Mouse (Mus musculus): Measurements from ENCODE around the gene Rpusd3. TPM values are rescaled to one million over a fixed set of nuclear protein-coding genes. Genes with fewer than 3 reads are reported as not detected.
A peak's percentile ranks its signal among the peaks of the same experiment; 100 is the strongest.

Gene Rpusd3
- total RNA-seq, 2 experiments from 2014 or later: 40.2 to 44.4 TPM

DNA sequence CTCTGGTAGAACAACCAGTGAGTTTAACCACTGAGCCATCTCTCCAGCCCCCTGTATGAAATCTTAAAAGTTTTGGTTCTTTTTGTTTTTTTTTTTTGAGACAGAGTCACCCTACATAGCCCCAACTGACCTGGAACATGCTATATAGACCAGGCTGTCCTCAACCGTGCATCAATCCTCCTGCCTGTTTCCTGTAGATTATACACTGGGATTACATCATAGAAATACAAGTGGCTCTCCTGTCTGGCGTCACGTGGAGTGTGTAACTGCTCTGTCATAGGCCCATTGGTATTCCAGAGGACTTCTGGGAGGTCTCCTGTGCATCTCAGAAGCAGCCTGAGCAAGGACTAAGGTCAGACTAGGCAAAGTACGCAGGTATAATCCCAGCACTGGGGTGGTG, 3.9 kb upstream of the Rpusd3 start:
- Histone ChIP-seq H3K4me3 (no peak overlapping the region), H3K27ac (no peak overlapping the region)
- DNase-seq (ENCODE audit: low spot score in 2 of 2): no peak
- no peak for TF ChIP-seq CTCF (conservative IDR thresholded peaks at IDR 0.05)

DNA sequence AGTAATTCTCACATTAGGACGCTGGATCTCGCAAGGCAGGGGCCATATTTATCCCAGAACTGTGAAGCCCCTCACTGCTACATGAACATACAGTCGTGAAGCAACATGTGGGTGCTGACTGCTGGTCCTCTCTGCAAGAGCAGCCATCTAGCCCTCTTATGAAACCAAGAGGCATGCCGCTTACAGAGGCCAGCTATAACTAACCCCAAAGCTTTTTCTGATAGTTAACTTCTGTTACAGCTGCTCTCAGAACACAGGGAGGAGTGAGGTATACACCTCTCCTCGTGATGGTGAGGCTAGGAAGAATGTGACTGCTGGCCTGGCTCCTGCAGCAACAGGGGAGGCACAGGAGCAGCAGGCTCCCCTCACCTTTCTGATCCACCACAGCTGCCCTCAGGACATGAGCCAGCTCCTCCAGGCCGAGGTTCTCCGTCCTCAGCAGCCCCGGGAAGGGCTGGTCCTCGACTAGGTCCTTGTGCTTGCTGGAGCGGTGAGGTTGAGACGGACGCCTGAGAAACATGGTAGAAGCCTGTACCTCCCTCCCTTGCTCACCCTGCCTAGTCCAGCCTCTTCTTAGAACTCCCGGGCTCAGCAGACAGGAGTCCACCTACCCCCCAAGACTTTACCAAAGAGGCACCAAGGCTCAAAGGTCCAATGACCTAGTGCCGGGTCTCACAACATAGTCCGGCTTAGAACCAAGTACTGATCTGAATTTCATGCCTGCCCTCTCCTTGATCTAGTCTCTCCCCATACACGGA, 520 bp downstream of the Rpusd3 start:
- H3K4me3 ChIP-seq: peak overlapping the region; percentile 65
- TF ChIP-seq CTCF (conservative IDR thresholded peaks at IDR 0.05): no peak
- H3K27ac ChIP-seq: peak overlapping the region; percentile 93
- no peak for DNase-seq (ENCODE audit: low spot score in 2 of 2)

DNA sequence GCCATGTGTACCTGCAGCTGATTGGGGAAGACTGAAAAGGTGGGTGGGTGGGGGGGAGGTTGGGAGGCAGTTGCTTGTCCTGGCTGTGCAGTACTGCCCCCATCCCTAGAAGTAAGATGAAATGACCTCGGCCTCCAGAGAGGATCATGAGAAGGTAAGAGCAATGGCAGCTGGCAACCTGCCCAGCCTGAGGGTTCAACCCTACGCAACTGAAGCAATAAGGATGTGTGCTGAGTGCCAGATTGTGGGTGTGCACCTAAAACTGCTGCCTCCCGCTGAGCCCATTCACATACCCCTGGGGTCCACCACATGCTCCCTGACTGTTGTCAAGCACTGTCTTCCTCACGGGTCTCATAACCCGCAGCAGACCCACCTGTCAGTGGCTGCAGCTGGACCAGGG, 2.7 kb downstream of the Rpusd3 start:
- peak overlapping the region; percentile 93; the same call in 1 of the 2 replicates for H3K27ac ChIP-seq
- H3K4me3 ChIP-seq: no peak overlapping the region; the same call in 1 of the 2 replicates
- no peak for TF ChIP-seq CTCF (conservative IDR thresholded peaks at IDR 0.05)
- DNase-seq (ENCODE audit: low spot score in 2 of 2): no peak

DNA sequence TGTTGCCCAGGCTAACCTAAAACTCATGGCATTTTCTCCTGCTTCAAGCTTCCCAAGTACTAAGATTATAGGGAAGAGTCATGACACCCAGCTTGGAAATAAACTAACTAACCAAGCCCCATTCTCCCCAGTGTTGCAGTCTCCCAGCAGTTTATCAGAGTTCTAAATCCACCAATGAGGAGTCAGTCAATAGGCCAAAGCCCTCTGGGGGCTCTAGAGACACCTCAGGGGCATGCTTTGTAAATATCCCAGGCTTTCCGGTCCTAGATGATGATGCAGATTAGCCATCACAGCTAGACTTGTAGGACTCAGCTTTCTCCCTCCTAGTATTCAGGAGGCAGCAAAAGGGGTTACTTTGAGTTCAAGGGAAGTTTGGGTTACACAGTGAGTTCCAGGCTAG, 9.1 kb downstream of the Rpusd3 start:
- DNase-seq (ENCODE audit: low spot score in 2 of 2): no peak
- no peak overlapping the region for H3K27ac ChIP-seq
- no peak for TF ChIP-seq CTCF (conservative IDR thresholded peaks at IDR 0.05)

DNA sequence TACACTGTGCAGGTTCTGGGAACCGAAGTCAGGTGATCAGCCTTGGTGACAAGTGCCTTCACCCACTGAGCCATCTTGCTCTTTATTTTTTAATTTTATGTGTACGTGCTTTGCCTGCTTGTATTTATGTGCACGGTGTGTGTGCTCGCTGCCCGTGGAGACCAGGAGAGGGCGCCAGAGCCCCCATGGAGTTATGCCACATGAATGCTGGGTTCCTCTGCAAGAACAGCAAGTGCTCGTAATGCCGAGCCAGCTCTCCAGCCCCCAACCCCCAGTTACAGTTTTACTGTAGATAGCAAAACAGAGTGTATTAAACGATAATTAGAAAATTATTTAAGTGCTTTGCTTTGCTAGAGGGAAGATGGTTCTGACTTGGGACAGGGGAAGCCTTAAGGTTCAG, 12.5 kb downstream of the Rpusd3 start:
- Histone ChIP-seq H3K27ac (peak overlapping the region; percentile 93; the same call in 1 of the 2 replicates), H3K4me3 (no peak overlapping the region)
- DNase-seq (ENCODE audit: low spot score in 2 of 2): peak in 1 of 2 experiments; percentile 45
- TF ChIP-seq CTCF (conservative IDR thresholded peaks at IDR 0.05): peak; percentile 70

More for the DNA sequence above, 9.1 kb downstream of the Rpusd3 start:
- H3K4me3 ChIP-seq: no peak overlapping the region

DNA sequence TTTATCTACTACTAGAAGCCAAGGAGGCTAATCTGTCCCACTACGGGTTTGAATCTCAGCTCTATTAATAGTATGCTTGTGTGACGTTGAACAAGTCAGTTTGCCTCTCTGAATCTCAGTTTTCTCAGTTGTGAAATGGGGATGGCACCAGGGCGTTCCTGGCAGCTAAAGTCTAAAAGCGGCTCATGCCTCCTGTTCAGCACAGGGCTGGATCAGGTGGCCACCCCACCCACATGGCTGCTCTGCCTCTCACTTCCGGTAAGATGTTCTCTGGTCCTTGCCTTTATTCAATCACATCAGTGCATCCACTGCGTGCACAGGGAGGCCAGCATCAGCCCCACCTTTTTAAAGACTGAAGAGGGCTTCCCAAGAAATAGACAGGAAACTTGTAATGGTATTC, 13.7 kb downstream of the Rpusd3 start:
- Histone ChIP-seq H3K4me3 (no peak overlapping the region), H3K27ac (peak overlapping the region; percentile 93)
- no peak for TF ChIP-seq CTCF (conservative IDR thresholded peaks at IDR 0.05)
- peak; percentile 57 to 61 for DNase-seq (ENCODE audit: low spot score in 2 of 2)

DNA sequence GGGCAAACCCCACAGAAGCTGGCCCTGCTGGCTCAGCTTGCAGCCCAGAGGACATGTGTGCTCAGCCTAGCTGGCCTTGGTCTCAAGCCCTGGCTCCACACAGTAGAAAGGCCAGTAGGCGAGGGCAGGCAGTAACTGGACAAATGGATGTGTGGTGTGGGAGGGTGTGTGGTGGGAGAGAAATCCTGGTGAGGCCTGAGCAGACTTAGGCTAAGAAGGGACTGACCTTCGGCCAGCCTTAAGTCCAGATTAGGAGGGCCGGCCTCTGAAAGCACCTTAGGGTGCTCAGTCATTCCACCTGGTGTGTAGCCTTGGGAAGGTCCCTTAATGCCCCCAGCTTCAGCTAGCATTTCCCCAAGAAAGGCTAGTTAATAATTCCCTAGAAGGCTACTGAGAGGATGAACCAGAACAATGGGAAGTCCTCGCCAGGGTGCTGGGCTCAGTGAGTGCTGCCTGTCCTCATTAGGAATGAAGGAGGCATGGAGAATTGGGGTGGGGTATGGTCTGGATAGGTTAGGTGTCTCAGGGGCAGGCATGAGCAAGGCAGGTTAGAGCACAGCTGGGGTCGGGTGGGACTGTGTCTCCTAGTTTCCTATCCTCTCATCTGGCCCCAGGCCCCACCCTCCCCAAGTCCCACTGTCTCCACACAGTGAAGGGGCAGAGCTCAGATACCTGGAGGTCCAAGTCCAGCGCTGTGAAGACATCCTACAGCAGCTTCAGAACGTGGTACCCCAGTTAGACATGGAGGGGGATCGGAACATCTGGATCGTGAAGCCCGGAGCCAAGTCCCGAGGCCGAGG, 14.3 kb downstream of the Rpusd3 start:
- no peak for DNase-seq (ENCODE audit: low spot score in 2 of 2)
- no peak overlapping the region for H3K4me3 ChIP-seq
- peak overlapping the region; percentile 93 for H3K27ac ChIP-seq
- no peak for TF ChIP-seq CTCF (conservative IDR thresholded peaks at IDR 0.05)

DNA sequence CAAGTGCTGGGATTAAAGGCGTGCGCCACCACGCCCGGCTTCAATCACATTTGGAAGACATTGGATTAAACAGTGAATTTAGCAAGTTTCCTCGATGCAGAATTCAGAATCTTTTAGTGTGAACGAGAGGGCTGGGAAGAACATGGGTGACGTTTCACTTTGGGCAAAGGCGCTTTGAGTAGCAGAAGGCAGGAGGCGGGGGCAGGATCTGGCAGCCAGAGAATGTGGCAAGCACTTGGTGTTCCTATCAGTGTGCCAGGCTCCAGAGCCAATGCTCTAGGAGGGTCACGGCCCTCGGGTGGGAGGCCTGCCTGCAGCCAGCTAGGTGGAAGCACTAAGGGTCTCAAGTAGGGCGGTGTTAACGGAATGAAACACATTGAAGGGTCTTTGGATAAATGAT, 17.0 kb downstream of the Rpusd3 start:
- DNase-seq (ENCODE audit: low spot score in 2 of 2): peak; percentile 54 to 65
- no peak for TF ChIP-seq CTCF (conservative IDR thresholded peaks at IDR 0.05)
- Histone ChIP-seq H3K4me3 (no peak overlapping the region), H3K27ac (peak overlapping the region; percentile 93)

DNA sequence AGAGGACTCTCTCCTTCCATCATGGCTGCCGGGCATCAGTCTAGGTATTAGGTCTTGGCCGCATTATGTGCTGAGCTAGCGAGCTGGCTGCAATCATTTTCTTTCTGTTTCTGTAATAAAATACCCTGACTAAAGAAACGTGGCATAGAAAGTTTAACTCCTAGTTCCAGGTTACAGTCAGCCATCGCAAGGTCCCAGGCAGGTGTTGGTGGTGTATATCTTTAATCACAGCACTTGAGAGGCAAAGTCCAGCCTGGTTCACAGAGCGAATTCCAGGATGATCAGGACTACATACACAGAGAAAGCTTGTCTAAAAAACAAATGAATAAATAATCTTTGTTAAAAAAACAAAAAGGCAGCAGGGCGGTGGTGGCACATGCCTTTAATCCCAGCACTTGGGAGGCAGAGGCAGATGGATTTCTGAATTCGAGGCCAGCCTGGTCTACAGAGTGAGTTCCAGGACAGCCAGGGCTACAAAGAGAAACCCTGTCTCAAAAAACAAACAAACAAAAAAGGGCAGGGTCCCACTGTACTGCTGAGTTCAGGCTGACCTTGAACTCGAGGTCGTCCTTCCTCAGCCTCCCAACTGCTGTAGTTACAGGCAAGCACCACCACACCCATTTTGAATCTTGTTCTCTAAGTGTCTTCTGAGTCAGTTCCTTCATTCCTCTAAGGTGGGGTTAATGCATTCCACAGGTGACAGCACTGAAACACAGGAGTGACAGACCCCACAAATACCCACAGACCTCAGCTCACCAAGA, 22.7 kb downstream of the Rpusd3 start:
- Histone ChIP-seq H3K27ac (no peak overlapping the region), H3K4me3 (no peak overlapping the region)
- DNase-seq (ENCODE audit: low spot score in 2 of 2): no peak
- no peak for TF ChIP-seq CTCF (conservative IDR thresholded peaks at IDR 0.05)

DNA sequence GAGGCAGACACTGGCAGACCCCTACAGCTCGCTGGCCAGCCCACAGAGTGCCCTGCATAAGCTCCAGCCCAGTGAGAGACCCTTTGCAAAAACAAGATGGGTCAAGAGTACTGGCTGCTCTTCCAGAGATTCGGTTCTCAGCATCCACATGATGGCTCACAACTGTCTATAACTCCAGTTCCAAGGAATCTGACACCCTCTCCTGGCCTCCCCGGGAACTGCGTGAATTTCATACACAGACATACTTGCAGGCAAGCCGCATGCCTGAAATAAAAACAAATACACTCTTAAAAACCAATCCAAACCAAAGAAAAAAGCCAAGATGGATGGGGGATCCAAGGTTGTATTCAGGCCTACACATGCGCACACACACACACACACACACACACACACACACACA, 23.6 kb downstream of the Rpusd3 start:
- Histone ChIP-seq H3K27ac (no peak overlapping the region), H3K4me3 (no peak overlapping the region)
- TF ChIP-seq CTCF (conservative IDR thresholded peaks at IDR 0.05): peak; percentile 42
- no peak for DNase-seq (ENCODE audit: low spot score in 2 of 2)

DNA sequence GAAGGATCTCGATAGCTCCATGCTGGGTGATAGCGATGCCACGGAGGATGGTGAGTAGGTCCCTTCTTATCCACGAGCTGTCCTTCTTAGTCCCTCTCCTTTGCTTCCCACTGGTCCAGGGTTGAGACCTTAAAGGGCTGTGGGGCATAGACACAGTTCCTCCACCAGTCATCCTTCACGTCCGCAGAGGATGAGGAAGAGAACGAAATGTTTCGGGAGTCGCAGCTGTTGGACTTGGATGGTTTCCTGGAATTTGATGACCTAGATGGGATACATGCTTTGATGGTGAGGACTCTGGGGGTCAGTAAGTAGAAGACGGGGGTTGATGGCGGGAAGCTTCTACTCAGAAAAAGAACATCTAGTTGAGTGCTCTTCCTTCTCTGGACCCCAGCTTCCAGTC, 24.3 kb downstream of the Rpusd3 start:
- H3K27ac ChIP-seq: 0 out of 2 replicates have a peak overlapping the region, but pooled peaks have one; percentile 95
- no peak overlapping the region for H3K4me3 ChIP-seq
- DNase-seq (ENCODE audit: low spot score in 2 of 2): no peak
- TF ChIP-seq CTCF (conservative IDR thresholded peaks at IDR 0.05): no peak

DNA sequence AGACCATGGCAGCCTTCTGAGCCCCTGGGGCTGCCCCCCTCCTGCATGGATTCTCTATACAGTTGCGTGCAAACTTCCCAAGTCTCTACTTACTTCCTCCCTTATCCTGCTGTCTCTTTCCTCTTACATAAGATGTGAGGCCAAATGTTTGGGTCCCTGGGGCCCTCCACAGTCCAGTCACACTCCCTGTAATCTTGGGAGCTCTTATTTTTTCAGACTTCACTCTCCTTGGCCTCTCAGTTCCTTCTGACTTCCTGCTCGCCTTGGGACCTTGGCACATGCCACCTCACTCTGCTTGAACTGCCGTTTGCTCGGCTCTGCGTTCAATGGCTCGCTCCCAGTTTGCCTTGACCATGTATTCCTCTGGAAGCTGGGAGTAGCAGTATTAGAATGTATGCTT, 25.2 kb downstream of the Rpusd3 start:
- no peak overlapping the region for H3K4me3 ChIP-seq
- no peak for TF ChIP-seq CTCF (conservative IDR thresholded peaks at IDR 0.05)
- DNase-seq (ENCODE audit: low spot score in 2 of 2): no peak
- peak overlapping the region; percentile 95; the same call in 1 of the 2 replicates for H3K27ac ChIP-seq
